Mouse (Mus musculus) lung, postnatal 36 days (tissue): ENCODE results near the gene Irgc1.
"Not testable (repeated sequence)": the region's sequence is repeated elsewhere in the genome, so short reads cannot be mapped to it uniquely, and the experiment has no call there.

Source experiments
- DNase-seq: peaks from one replicate; pipeline ENCODE4 v3.0.0; 2022; ENCODE audit warnings: mixed read lengths

Gene Irgc1

DNA sequence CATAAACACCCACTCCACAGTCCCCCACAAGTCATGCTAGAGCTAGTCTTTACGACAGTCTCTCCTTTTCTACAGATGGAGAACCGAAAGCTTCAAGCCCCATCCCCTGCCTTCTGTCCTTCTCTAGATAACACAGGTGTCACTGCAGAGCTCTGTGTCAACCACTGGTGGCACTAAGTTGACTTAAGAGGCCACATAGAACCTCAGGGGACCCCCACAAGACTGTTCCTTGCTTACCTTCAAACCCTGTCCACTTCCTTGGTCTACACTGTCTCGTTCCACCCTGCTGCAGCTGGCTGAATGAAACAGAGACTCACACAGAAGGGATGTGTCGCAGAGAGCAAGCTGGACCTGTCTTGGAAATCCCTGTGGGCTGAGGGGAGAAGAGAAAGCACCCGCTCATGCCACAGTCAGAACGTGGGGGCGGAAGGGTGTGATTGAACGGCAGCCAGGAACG, at the start of gene Irgc1:
TSS of gene Irgc1 (minus strand) at position 443 of the 457 bp plus-strand sequence.
- peak; percentile 32 for DNase-seq

DNA sequence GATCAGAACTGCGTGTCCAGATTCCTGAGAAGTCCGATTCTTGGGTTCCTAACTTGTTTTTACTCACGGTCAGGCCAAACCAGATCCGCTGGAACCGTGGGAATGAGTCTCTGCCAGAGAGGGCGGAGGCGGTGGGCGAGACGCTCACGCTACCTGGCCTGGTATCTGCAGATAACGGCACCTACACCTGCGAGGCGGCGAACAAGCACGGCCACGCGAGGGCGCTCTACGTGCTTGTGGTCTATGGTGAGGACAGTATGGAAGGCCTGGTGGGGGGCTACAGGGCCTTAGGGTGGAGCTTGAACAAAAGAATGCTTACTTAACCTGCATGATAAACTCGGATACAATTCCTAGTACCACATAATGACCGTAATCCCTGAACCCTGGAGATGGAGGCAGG, 49.4 kb upstream of the Irgc1 start:
- peak; percentile 56 for DNase-seq

DNA sequence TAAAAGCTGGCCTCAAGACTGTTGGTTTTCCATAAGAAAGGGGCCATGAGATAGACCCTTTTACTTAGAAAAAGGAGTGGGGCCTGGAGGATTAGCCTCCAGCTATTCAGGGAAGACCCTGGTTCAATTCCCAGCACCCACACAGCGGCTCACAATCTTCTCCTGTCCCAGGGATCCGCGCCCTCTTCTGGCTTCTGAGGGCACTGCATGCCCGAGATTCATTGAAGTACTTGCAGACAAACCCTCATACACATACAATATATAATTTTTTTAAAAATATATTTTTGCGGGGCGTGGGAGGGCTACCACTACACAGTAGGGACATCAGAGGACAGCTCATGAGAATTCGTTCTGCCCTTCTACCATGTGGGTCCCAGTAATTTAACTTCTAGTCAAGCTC, 48.8 kb upstream of the Irgc1 start:
- DNase-seq = peak; percentile 56

DNA sequence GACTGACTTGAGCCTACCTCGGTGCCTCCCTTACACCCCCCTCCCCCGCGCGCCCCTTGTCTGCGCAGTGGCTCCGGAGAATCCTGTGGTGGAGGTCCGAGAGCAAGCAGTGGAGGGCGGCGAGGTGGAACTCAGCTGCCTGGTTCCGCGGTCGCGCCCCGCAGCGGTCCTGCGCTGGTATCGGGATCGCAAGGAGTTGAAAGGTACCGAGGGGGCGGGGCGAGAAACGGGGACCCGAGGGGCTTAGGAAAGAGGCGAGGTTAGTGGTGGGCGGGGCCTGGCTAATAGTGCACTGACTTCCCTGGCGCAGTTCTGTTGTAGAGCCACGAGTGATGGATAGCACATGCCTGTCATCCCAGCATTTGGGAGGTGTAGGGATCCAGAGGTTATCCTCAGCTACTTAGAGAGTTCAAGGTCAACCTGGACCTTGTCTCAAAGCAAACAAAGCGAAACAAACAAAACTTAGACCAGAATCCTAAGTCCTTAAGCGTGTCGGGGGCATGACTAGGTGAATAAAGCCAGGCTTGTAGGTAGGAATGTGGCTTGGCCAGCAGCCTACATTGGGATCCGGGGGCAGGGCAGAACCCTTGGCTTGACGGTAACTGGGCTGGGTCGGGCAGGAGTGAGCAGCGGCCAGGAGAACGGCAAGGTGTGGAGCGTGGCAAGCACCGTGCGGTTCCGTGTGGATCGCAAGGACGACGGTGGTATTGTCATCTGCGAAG, 47.9 kb upstream of the Irgc1 start:
- no peak for DNase-seq

DNA sequence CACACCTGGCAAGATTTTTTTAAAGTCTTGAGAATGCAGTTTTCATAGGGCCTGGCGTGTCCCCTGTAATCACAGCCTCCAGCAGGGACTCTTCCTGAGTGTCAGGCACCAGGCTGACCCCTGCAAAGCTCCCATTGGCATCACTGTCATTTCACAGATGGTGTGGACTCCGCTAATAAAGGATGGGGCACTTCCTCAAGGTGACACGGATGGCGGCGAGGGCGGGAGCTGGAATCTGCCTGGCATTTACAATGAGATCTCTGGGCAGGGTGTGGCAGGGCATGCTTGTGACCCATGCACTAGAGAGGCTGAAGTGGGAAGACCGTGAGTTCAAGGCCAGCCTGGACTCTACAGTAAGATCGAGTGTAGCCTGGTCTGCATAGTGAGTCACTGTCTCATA, 36.2 kb upstream of the Irgc1 start:
- DNase-seq = no peak

DNA sequence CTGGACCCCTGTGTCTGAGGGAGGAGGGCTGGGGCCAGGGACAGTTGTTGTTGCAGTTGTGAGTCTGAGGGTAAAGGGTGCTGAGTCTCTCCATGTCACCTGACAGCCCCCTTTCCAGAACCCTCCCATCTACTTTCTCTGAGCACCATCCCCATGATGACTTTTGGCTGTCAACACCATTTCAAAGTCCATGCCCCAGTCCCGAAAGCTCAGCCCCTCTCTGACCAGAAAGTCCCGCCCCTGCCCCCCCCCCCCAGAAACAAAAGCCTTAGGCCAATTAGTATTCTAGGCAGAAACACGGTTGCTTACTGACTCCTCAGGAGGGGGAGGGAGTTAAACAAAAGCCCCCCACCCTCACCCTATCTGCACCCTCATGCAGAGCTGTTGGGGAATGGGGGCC, 35.3 kb upstream of the Irgc1 start:
- no peak for DNase-seq

DNA sequence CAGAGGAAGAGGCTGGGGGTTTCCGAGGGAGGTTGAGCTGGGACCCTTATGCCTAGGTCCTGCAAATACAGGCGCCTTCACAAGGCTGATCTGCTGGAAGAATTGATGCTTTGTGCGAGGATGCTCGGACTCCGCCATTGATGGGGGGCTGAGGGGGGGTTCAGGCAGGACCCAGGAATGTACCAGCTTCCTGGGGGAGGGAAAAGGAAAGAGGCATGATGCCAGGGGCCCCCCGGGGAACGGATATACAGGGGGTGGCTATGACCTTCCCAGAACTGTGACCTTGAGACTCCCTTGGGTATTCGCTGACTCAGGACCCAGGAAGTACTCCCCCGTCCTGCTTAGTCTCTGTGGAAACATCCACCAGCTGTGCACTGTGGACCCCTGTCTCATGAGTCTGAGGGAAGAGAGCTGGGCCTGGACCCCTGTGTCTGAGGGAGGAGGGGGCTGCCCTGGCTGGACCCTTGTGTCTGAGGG, 34.6 kb upstream of the Irgc1 start:
- DNase-seq = no peak

DNA sequence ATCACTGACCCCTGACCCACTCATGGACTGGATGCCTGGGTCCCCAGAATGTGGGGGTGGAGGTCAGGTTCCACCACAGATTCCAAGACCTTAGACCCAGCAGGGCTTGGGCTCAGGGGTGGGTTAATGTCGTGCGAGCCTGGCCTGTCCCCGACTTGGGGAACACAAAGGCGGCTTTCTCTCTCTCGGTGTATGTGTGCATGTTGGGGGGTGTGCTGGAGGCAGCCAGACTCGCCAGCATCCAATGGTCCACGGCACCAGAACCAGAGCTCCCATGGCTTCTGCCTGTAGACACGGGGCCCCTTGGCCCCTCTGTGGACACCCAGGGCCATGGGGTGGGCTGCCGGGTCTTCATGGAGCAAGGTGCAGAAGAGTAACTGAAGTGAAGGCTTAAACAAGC, 33.4 kb upstream of the Irgc1 start:
- DNase-seq = no peak

DNA sequence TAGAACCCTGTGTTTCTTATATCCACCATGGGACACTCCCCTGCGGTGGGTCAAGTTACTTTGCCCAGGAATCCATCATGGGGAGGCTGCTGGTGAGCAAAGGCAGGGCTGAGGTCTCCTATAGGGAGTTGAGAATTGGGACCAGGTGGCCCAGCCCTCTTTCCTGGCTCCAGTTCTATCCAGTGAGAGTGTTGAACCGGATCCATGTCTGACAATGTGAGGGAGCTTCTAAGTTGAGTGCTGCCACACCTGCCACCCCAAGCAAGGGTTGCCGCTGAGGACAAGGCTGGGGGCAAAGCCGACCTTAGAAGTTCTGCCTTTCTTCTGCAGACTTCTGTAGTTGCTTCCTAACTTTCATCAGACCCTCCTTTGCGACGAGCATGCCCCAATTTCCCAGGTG, 31.2 kb upstream of the Irgc1 start:
- not testable (repeated sequence) for DNase-seq

DNA sequence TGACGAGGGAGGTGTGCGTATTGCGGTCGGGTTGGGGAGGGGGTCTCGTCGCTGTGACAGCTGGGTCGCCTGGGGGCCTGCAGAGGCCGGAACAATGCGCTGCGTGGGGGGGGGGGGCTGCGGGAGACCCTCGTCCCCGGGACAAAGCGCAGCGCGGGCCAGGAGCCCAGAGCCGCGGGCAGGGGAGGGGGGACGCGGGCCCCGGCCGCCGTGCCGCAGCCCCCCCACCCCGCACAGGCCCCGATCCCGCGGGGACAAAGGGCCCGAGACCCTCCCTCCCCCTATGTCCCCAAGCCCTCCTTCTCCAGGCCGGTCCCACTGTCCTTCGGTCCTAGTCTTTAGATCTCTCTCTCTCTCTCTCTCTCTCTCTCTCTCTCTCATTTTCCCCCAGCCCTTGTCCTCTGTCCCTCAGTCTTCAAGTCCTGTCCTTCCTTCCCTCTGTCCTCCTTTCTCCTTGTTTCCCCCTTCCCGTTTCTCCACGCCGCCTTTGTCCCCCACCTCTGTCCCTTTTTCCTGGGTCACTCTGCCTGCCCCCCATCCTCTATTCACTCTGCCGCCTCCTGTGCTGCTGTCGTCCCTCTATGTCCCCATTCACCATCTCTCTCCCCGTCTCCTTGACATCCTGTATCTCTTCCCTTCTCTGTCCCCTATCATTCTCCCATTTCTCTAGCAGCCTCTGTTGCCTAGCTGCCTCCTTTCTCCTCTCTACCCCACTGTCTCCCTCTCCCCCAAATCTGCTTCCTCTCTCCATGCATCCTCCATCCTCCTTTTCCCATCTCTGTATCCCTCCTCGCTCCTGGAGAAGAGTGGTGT, 30.3 kb upstream of the Irgc1 start:
- DNase-seq = no peak

DNA sequence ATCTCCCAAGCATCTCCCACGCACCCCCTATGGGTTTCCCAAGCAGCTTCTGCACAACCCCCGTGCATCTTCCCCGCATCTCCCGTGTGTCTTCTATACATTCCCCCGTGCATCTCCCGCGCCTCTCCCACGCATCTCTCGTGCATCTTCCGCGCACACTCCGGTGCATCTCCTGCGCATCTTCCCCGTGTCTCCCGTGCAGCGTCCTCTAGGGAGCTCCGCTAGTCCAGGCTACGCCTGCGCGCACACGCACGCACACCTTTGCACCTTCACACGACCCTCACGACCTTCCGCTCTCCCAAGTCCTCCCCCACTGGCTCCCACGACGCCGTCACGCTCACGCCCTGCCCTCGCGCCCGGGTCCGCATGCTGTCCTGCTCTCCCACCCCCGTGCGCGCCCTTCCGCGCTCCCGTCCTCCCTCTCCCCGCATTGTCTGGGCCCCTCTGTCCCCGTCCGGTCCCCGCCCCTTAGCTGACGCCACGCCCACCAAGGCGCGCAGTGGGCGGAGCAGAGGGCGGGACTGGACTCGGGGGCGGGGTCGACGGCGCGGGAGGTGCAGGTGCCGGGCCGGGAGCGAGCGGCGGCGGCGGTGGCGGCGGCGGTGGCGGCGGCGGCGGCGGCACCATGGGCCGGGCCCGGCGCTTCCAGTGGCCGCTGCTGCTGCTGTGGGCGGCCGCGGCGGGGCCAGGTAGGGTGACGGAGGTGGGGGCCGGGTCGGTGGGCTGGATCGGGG, 29.5 kb upstream of the Irgc1 start, which contains the start of gene Cadm4:
TSS of gene Cadm4 (plus strand) at position 550 of the 734 bp plus-strand sequence.
- peak; percentile 69 for DNase-seq

DNA sequence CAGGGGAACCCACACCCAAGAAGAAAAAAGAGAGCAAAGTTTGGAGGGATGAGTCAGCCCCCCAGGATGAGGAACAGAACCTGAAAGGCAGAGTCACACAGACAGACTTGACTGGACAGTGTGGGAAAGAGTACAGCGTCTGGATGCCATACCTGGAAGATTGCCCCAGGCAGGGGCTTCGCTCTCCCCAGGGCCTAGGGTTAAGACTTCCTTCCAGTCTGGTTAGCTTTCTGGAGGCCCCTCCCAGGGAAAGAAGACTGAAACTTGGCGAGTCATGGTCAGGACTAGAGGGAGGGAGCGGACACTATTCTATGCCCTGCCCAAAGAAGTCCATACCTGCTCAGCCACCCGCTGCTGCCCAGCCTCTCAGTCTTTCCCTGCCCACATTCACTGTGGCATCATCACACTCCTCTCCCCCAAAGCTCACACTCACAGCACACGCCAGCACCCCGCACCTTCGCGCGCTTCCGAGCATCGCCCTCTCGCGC, 28.9 kb upstream of the Irgc1 start:
- DNase-seq = no peak

DNA sequence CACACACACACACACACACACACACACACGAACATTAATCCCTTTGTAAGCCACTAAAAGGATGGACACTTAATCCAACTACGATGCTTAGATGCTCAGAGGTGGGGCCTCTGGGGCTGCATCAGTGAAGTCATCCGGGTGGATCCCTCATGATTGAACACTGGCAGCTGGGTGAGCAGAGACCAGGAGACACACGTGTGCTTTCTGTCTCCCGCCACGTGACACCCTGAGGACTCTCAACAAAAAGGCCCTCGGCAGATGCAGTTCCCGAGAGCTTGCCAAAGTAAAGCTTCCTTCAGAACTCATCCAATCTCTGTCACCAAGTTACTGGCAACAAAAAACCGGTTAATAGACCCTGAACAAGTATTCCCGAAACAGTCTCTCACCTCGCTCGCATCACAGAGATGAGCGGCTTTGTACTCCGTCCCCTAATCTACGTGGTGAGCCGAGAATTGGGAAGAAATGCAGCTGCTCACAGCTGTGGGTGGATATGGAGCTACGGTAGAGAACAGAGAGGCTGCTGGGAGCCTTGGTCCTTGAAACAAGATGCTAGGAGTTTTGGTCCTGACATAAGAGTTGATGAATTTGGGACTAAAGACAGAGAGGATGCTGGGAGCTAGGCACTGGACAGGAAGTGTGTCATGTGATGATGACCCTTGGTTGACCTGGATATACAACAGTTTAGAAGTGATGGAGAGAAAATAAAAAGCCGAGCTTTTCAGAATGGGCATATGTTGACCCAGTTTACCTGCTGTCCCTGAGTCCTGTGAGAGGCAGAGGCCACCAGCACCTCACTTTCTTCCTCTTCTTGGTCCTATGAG, 28.2 kb upstream of the Irgc1 start:
- no peak for DNase-seq

DNA sequence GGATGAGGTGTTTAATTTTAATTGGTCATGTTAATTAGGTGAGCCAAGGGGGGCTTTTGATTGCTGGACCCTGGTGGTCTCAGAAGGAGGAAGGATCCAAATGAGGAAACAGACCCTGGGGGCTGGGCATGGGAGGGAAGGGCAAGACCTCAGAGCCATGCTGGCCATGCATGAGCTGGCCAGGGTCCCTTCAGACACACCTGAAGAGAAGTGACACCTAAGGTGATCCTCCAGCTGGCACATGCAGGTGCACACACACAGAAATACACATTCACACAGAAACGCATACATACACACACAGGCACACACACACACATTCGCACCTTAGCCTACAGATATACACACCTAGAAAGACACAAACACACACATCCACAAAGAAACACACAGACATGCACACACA, 27.6 kb upstream of the Irgc1 start:
- no peak for DNase-seq

DNA sequence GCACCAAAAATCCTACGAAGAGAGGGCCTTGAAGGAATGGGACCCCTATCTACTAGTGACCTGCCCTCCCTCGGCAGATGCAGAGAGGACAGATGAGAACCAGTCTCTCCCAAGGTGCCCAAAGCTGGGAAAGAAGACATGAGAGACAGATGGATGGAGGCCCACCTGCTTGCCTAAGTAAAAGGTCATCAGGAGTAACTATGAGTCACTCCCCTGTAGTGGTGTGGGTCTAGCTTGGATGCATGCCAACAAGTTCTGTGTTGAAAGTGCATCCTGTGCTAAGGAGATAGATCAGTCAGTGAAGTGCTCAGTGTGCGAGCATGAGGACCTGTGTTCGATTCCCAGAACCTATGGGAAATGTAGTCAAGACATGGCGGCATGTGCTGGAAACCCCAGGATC, 26.8 kb upstream of the Irgc1 start:
- no peak for DNase-seq

DNA sequence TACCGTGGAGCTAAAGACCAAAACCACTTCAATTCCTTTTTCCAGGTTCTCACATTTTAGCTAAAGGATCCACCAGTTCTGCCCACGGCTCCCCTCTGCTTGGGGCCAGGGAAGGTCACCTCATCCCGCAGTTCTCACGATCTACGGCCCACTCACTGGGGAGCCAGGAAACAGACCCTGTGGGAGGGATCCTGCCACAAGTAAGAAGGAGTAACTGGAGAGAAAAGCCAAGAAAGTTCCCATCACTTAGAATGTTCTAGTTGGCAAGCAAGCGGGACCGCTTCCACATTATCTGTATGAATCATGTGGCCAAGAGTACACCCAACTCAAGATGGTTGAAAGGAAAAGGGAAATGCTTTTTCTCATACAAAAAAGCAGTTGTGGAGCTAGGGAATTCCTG, 24.8 kb upstream of the Irgc1 start:
- DNase-seq = no peak

DNA sequence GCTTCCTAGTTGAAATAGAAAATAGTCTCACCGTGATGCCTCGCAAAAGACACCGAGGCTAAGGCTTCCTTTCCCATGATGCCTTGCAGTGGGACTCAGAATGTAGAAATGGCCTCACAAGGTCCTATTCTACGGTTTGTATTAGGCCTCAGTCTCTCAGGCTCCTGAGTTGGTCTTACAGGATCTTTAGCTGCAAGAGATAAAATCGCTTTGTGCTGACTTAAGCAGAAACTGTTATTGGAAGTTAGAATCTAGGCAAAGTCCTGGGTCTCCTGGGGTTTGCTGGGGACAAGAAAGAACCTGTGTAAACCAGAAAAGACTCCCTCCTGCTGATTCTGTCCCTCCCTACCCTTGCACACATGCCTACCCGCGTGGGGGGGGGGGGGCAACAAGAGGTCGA, 24.2 kb upstream of the Irgc1 start:
- DNase-seq = no peak

DNA sequence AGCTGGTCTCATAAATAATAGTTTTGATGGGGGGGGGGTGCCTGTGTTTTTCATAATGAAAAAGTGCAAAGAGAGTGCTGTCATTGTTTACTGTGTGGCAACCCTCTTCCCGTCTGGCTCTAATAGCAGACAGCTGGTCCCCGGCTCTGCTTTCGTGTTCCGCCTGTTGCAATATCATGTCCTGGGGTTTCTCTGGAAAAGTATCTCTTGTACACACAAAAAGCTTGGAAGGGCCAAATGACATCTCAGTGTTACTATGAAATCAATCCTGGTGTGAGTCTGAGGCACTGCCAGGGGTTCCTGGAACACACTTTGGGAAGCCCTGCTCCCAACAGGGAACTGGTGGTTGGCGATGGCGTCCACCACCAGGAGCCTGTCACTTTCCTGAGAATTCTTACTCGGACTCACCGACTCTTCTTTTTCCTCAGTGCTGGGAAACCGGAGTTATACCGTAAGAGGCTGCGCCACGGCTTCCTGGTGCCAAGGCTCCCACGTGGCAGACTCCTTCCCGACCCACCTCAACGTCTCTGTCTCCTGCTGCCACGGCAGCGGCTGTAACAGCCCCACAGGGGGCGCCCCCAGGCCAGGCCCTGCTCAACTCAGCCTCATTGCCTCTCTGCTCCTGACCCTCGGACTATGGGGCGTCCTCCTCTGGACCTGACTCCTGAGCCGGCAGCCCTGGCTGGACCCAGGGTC, 22.9 kb upstream of the Irgc1 start:
- no peak for DNase-seq

DNA sequence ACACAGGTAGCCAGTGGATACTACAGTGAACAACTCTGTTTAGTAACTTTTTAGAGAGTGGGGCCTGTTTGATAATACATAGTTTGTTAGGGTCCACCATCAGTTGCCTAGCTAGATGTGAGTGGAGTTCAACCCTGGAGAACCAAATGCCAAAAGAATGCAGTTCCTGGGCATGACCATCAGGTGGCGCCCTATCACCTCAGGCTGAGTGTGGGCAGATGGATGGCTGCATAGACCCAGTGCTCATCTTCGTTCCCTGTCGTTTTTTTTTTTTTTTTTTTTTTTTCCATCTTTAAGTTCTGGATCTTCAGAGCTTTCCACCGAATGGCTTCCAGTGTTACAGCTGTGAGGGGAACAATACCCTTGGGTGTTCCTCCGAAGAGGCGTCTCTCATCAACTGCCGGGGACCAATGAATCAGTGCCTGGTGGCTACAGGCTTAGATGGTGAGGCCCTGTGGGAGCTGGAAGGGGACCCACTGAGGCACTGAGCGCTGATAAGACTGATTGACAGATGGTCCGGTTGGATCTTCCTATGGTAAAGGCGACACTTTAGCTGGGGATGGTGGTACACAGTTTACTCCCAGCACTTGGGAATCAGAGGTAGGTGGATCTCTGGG, 21.9 kb upstream of the Irgc1 start:
- DNase-seq = peak; percentile 69

DNA sequence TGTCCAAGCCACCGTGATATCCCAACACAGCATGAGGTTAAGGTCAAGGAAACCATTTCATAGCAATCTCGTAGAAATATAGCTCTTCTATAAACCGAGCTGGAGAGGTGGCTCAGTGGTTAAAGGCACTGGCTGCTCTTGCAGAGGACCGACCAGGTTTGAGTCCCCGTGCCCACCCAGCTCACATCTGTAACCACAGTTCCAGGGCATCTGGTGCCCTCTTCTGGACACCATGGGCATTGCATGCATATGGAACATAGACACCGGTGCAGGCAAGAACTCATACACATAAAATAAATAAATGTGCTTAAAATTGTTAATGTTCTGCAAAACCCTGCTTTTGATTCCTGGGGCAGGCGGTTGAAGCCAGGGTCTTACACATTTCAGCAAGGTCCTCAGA, 20.8 kb upstream of the Irgc1 start:
- DNase-seq = peak; percentile 57

DNA sequence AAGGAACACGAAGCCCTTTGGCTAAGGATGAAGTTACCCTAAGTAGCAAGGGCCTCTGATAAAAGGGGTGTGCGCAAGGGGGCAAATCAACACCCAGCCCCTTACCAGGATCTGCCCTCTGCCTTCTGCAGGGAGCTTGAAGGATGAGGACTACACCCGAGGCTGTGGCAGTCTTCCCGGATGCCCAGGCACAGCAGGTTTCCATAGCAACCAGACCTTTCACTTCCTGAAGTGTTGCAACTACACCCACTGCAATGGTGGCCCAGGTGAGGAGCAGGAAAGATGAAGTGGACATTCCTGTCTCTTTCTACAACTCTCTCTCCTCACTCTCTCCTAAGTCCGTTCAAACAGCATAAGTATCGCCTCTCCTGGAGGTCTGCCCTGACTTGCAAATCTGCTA, 20.3 kb upstream of the Irgc1 start:
- DNase-seq = no peak
